Mouse (Mus musculus) heart, embryonic 13.5 days (tissue): ENCODE measurements around the gene Slc22a12. TPM values are rescaled to one million over a fixed set of nuclear protein-coding genes. Genes with fewer than 3 reads are reported as not detected.

Experiments used
- ATAC-seq: fragments of 200-750 bp; cut with Nextera tagmentation; 2 replicates; pipeline ENCODE4 v1.8.0; 2017; ENCODE audit warnings: moderate TSS enrichment; ENCODE audit not compliant: insufficient number of reproducible peaks, low FRiP score, low TSS enrichment; ENCODE audit errors: extremely low read depth
- H3K27ac ChIP-seq: fragments of 300-500 bp; sonication (generic); replicated peaks from 2 replicates; pipeline ENCODE4 v1.5.1; 2015; ENCODE audit warnings: moderate library complexity, mild to moderate bottlenecking, inconsistent platforms
- H3K27me3 ChIP-seq: fragments of 300-500 bp; sonication (generic); replicated peaks from 2 replicates; pipeline ENCODE4 v1.6.1; 2015; ENCODE audit warnings: mild to moderate bottlenecking, inconsistent platforms
- H3K36me3 ChIP-seq: fragments of 300-500 bp; sonication (generic); 2 replicates; pipeline ENCODE4 v1.6.1; 2015; ENCODE audit warnings: mild to moderate bottlenecking, inconsistent platforms
- H3K4me1 ChIP-seq: fragments of 300-500 bp; sonication (generic); 2 replicates; pipeline ENCODE4 v1.6.1; 2015; ENCODE audit warnings: inconsistent platforms
- H3K4me2 ChIP-seq: fragments of 300-500 bp; sonication (generic); 2 replicates; pipeline ENCODE4 v1.6.1; 2015; ENCODE audit warnings: inconsistent platforms, mild to moderate bottlenecking, moderate library complexity
- H3K4me3 ChIP-seq: fragments of 300-500 bp; sonication (generic); 2 replicates; pipeline ENCODE4 v1.5.1; 2015; ENCODE audit warnings: moderate library complexity, mild to moderate bottlenecking, inconsistent platforms
- H3K9ac ChIP-seq: fragments of 300-500 bp; sonication (generic); 2 replicates; pipeline ENCODE4 v1.6.1; 2015; ENCODE audit warnings: inconsistent platforms, mild to moderate bottlenecking, moderate library complexity
- H3K9me3 ChIP-seq: fragments of 300-500 bp; sonication (generic); 2 replicates; pipeline ENCODE4 v1.6.1; 2016; ENCODE audit warnings: inconsistent platforms
- WGBS: fragments of 180-500 bp; shearing (Covaris S2); methylation state at CpG from one replicate; pipeline ENCODE4 v1.1.7; 2015; ENCODE audit warnings: mixed read lengths; 5-methylcytosine and 5-hydroxymethylcytosine counted together
- polyA plus RNA-seq: library from polyadenylated mRNA; unstranded; fragments of >200 nt; fragmentation: Nextera tagmentation; extraction: Ambion mirVana; gene quantifications from 2 replicates; pipeline ENCODE4 v1.2.1, GENCODE M21; 2015

The Slc22a12 gene
- polyA plus RNA-seq, 1 experiment from 2014 or later = not detected

DNA sequence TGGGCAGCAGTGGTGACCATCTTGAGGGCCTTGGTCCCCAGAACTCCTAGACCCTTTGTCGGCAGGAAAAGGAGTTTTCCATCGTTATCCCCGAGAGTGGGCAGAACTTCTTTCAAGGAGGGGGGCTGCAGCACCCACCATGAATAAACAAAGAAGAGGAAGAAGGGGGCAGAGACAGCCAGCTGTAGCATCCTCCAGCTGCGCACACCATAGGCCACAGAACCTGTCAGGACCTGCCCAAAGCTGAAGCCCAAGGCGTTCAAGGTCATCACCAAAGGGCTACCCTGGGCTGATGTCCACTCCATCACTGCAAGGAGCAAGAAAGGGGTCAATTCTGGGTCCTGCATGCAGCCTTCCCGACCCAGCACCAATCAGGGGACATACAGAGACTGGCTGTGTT is 2.6 kb downstream of the Slc22a12 start:
- Histone ChIP-seq H3K27me3 (peaks cover 47% of the 10 kb centered on the region), H3K4me1 (no peaks in the 10 kb centered on the region), H3K36me3 (no peaks in the 10 kb centered on the region), H3K9me3 (no peaks in the 10 kb centered on the region), H3K4me3 (no peak overlapping the region), H3K9ac (no peak overlapping the region), H3K27ac (no peak overlapping the region), H3K4me2 (no peak overlapping the region)
- ATAC-seq = no peak
- 60% methylated on average over 6 of the region's 6 CpGs for WGBS

DNA sequence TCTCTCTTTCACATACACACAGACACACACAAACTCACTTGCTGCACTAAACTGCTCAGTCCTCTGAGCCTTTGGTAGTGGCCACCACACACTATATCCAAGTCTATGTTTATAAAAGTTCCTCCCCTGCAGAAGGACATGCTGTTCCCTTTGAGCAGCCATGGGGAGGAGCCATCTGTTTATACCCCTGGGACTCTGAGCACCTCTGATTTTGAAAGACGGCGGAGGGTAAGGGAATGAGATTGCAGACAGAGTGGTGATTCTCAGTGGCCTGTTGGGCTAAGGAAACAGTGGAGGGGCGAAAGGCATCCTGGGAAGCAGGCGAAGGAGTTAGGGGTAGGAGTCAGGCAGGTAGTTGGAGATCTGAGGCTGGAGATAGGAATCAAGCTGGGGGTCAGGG is 3.2 kb downstream of the Slc22a12 start:
- Histone ChIP-seq H3K4me3 (no peak overlapping the region), H3K4me1 (no peaks in the 10 kb centered on the region), H3K9me3 (no peaks in the 10 kb centered on the region), H3K27ac (no peak overlapping the region), H3K27me3 (peaks cover 52% of the 10 kb centered on the region), H3K4me2 (no peak overlapping the region), H3K36me3 (no peaks in the 10 kb centered on the region), H3K9ac (no peak overlapping the region)
- ATAC-seq = no peak
- WGBS = 72% methylated on average over 4 of the region's 4 CpGs

DNA sequence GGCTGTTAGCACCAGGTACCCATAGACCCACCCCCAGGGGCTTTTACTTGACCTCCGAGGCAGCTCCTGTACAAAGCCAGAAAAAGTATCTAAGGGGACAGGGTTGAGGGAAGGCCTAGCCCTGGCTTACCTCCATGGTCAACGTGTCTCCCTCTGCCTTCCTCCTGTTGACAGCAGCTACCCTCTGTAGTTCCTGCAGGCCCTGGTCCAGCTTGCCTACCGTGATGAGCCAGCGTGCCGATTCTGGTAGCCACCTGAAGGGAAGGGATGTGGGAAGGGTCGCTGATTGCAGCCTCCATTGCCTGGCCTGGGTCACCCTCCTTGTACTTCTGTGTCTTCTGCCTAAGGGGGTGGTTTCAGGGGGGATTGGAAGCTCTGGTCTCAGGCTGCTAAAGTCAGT is 4.3 kb downstream of the Slc22a12 start:
- Histone ChIP-seq H3K36me3 (no peaks in the 10 kb centered on the region), H3K4me1 (no peaks in the 10 kb centered on the region), H3K4me2 (no peak overlapping the region), H3K27me3 (peaks cover 62% of the 10 kb centered on the region), H3K27ac (no peak overlapping the region), H3K9me3 (no peaks in the 10 kb centered on the region), H3K9ac (no peak overlapping the region), H3K4me3 (no peak overlapping the region)
- WGBS = 78% methylated on average over 6 of the region's 6 CpGs
- no peak for ATAC-seq

DNA sequence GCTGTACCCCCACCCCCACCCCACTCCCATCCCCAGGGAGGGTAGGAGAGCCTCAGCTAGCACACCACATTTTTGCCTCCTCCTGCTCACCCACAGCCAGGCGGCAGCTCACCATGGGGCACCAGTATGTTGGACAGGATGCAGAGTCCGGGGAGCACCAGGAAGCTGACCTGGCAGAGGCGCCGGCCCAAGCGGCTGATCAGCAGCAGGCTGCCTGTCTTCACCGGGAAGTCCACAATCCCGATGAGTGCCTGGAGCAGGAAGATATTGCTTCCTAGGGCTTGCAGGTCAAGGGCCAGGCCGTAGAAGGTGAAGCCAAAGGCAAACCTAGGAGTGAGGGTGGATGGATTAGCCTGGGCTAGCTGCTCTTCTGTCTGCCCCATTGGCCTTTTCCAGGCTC is 5.3 kb downstream of the Slc22a12 start:
- H3K4me2 ChIP-seq = no peak overlapping the region
- peaks cover 3% of the 10 kb centered on the region; the same call in 1 of the 2 replicates for H3K4me1 ChIP-seq
- H3K36me3 ChIP-seq = no peaks in the 10 kb centered on the region
- H3K4me3 ChIP-seq = no peak overlapping the region
- 53% methylated on average over 8 of the region's 8 CpGs for WGBS
- ATAC-seq = no peak
- H3K27me3 ChIP-seq = peaks cover 66% of the 10 kb centered on the region
- H3K27ac ChIP-seq = no peak overlapping the region
- no peaks in the 10 kb centered on the region for H3K9me3 ChIP-seq
- H3K9ac ChIP-seq = no peak overlapping the region

DNA sequence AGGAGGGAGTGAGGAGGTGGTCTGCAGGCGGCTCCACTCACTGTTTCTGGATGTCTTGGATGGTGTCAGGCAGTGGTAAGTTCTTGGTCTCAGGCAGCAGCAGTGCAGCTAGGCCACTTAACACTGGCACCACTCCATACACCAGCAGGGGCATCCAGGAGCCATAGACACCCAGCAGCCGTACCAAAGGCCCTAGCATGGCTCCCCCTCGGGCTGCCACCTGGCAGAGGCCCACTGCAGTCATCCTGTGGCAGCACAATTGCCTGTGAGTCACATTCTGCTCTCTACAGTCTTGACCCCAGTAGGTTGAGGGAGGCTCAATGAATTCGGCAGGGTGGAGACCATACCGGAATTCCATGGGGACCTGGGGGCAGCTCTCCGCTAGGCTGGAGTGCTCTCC is 6.1 kb downstream of the Slc22a12 start:
- H3K36me3 ChIP-seq = no peaks in the 10 kb centered on the region
- H3K9ac ChIP-seq = no peak overlapping the region
- H3K4me3 ChIP-seq = no peak overlapping the region
- H3K27ac ChIP-seq = no peak overlapping the region
- ATAC-seq = no peak
- H3K27me3 ChIP-seq = peaks cover 74% of the 10 kb centered on the region
- 66% methylated on average over 6 of the region's 6 CpGs for WGBS
- no peak overlapping the region for H3K4me2 ChIP-seq
- H3K4me1 ChIP-seq = peaks cover 12% of the 10 kb centered on the region
- H3K9me3 ChIP-seq = no peaks in the 10 kb centered on the region

DNA sequence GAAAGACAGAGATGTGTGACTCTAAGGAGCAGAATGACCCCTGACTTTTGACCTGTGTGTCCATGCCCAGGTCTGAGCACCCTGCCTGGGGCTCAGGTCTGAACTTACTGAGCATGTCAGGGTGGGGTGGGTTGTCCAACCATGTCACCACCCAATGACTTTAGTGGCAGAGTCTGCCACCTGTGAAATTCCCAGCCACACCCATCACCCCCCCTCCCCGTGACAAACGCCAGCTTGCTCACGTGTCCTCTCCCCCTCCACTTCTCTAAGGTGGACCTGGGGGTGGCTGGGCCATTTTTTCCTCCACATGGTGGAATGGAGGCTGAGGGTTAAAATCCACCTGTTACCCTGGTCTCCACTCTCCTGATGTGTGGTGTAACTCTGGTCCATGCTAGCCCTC is 6.6 kb downstream of the Slc22a12 start:
- ATAC-seq = no peak
- peaks cover 17% of the 10 kb centered on the region for H3K4me1 ChIP-seq
- peaks cover 79% of the 10 kb centered on the region for H3K27me3 ChIP-seq
- WGBS = 66% methylated on average over 3 of the region's 3 CpGs
- no peaks in the 10 kb centered on the region for H3K36me3 ChIP-seq
- H3K4me2 ChIP-seq = no peak overlapping the region
- H3K9me3 ChIP-seq = no peaks in the 10 kb centered on the region
- no peak overlapping the region for H3K9ac ChIP-seq
- H3K4me3 ChIP-seq = no peak overlapping the region
- no peak overlapping the region for H3K27ac ChIP-seq

DNA sequence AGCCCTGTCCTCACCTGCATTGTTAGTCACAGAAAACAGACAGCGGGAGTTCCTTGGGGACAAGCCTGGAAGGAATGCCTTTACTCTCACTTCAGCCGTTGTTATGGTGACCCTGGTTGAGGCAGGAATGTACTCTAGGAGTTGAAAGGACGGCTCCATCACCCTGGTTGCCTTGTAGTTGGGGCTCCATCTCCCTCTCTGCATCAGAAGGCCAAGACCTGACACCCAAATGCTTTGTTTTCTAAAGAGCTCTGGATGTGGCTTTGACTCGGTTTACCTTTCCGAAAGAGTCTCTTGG is 8.8 kb downstream of the Slc22a12 start:
- H3K27me3 ChIP-seq = peaks cover 89% of the 10 kb centered on the region
- ATAC-seq = no peak
- H3K9me3 ChIP-seq = no peaks in the 10 kb centered on the region
- H3K4me2 ChIP-seq = no peak overlapping the region
- H3K27ac ChIP-seq = no peak overlapping the region
- H3K36me3 ChIP-seq = no peaks in the 10 kb centered on the region
- no peak overlapping the region for H3K4me3 ChIP-seq
- H3K4me1 ChIP-seq = peaks cover 23% of the 10 kb centered on the region
- H3K9ac ChIP-seq = no peak overlapping the region
- 48% methylated on average over 5 of the region's 5 CpGs for WGBS

DNA sequence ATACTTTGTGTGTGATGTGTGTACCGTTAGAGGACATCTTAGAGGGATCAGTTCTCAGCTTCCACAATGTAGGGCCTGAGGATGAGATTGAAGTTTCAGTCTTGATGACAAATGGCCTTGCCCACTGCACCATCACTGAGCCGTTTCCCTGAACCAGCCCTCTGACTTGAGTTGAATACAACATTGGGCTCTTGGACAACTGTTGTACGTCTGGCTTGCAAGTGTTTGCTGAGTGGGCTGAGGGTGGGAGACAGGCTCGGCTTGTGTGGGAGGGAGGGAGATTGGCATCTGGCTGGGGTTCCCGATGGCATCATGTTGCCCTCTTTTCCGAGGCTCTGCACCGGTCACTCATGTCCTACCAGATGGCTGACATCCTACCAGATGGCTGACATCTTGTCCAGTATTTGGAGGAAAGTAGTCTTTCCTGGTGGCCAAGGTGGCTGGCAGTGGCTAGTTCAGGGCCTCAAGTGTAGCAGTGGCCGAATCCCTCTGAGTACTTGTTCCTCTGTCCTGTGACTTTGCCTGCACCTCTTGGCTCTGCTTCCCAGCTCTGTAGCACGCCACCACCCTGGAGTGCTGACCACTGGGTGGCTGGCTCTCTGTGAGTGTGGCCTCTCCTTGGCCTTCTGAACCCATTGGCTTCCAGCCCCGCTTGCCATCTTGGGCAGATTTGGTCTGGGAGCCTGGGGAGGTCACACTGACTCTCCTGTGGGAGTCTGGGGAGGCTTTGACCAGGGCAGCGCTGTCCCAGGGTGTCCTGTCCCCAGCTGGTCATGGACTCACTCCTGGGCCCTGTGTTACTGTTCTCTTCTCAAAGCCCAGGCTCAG is 9.3 kb downstream of the Slc22a12 start:
- Histone ChIP-seq H3K9me3 (no peaks in the 10 kb centered on the region), H3K4me2 (no peak overlapping the region), H3K36me3 (no peaks in the 10 kb centered on the region), H3K27ac (no peak overlapping the region), H3K9ac (no peak overlapping the region), H3K4me3 (no peak overlapping the region), H3K27me3 (peaks cover 93% of the 10 kb centered on the region), H3K4me1 (peaks cover 23% of the 10 kb centered on the region)
- ATAC-seq = no peak
- 75% methylated on average over 11 of the region's 11 CpGs for WGBS

DNA sequence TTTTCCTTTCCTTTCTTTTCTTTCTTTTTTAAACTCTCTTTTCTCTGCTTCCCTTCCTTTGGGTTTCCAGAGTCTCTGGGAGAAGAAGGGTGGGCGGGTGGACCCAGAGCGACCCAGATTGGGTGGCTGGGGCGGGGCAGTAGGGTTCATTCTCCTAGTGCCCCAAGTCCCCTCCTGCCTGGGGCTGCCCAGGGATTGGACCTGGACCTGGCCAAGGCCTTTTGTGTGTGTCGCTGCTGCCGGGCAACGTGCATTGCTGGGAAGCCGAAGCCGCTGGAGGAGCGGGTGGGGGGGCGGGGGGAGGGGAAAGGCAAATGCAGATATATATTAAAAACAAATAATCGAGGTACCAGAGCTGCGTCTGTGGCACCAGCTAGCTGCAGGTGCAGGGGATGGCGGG is 10.2 kb downstream of the Slc22a12 start:
- Histone ChIP-seq H3K4me3 (peak overlapping the region; percentile 55), H3K4me2 (peak overlapping the region; percentile 83), H3K9ac (no peak overlapping the region), H3K9me3 (no peaks in the 10 kb centered on the region), H3K4me1 (peaks cover 23% of the 10 kb centered on the region), H3K27me3 (peaks cover 92% of the 10 kb centered on the region), H3K36me3 (no peaks in the 10 kb centered on the region), H3K27ac (no peak overlapping the region)
- ATAC-seq = no peak
- WGBS = 16% methylated on average over 13 of the region's 13 CpGs

DNA sequence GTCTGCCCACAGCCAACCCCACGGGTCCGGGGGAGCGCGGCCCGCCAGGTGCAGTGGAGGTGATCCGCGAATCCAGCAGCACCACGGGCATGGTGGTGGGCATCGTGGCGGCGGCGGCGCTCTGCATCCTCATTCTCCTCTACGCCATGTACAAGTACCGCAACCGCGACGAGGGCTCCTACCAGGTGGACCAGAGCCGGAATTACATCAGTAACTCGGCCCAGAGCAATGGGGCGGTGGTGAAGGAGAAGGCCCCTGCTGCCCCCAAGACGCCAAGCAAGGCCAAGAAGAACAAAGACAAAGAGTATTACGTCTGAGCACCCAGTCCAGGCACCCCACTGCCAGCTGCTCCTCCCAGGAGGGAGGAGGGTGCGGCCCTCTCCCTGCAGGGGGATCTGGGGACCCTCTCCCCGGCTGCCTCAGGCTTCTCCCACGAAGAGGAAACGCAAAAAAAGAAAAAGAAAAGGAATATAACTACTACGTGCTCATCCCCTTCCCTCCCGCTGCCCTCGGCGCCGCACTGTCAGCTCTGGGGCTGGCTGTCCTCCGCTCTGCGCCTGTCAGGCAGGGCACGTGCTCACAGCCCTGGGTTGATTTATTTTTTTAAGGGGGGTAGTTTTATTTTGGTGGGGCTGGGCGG is 10.9 kb downstream of the Slc22a12 start:
- Histone ChIP-seq H3K27ac (no peak overlapping the region), H3K4me1 (peaks cover 23% of the 10 kb centered on the region), H3K27me3 (peaks cover 88% of the 10 kb centered on the region), H3K36me3 (no peaks in the 10 kb centered on the region), H3K4me2 (peak overlapping the region; percentile 83), H3K9ac (peak overlapping the region; percentile 75), H3K4me3 (peak overlapping the region; percentile 55), H3K9me3 (no peaks in the 10 kb centered on the region)
- no peak for ATAC-seq
- WGBS = under 1% methylated on average over 36 of the region's 36 CpGs

DNA sequence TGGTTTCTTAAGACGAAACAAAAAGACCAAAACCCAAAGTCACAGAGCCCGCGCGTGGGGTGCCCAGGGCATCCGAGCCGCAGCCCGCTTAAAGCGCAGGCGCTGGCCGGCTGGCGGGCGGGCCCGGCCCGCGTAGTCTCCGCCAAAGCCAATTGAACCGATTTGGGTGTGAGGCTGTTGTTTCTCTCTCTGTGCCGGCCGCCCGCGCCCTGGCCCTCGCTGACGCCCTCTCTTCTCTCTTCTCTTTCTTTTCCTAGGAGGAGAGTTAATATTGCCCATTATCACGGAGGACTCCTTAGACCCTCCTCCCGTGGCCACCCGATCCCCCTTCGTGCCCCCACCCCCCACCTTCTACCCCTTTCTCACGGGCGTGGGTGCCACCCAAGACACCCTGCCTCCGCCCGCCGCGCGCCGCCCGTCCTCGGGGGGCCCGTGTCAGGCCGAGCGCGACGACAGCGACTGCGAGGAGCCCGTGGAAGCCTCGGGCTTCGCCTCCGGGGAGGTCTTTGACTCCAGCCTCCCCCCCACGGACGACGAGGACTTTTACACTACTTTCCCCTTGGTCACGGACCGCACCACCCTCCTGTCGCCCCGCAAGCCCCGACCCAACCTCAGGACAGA is 11.7 kb downstream of the Slc22a12 start:
- no peak for ATAC-seq
- Histone ChIP-seq H3K9ac (peak overlapping the region; percentile 75), H3K27ac (no peak overlapping the region), H3K4me2 (peak overlapping the region; percentile 83), H3K27me3 (peaks cover 80% of the 10 kb centered on the region), H3K9me3 (no peaks in the 10 kb centered on the region), H3K4me3 (peak overlapping the region; percentile 55), H3K4me1 (peaks cover 23% of the 10 kb centered on the region), H3K36me3 (no peaks in the 10 kb centered on the region)
- under 1% methylated on average over 53 of the region's 56 CpGs for WGBS
